Mouse (Mus musculus) limb, embryonic 13.5 days (tissue): ENCODE measurements at regions not wholly inside any gene's neighbourhood (a gene's known extent, or its start where the extent isn't known, plus 50 kb on each side); places are given as distances from the start of the nearest gene placed in this dataset.

Experiments used
- ATAC-seq: fragments of 200-750 bp; cut with Nextera tagmentation; 2 replicates; pipeline ENCODE4 v1.8.0; 2017; ENCODE audit warnings: low read depth, moderate number of reproducible peaks, moderate TSS enrichment; ENCODE audit not compliant: low FRiP score
- H3K27ac ChIP-seq: fragments of 300-500 bp; sonication (generic); 2 replicates; pipeline ENCODE4 v1.5.1; 2015; ENCODE audit warnings: inconsistent platforms, mild to moderate bottlenecking, moderate library complexity
- H3K27me3 ChIP-seq: fragments of 300-500 bp; sonication (generic); 2 replicates; pipeline ENCODE4 v1.6.1; 2015; ENCODE audit warnings: mild to moderate bottlenecking, inconsistent platforms
- H3K36me3 ChIP-seq: fragments of 300-500 bp; sonication (generic); 2 replicates; pipeline ENCODE4 v1.6.1; 2015; ENCODE audit warnings: inconsistent platforms, mild to moderate bottlenecking, moderate library complexity
- H3K4me1 ChIP-seq: fragments of 300-500 bp; sonication (generic); 2 replicates; pipeline ENCODE4 v1.6.1; 2015; ENCODE audit warnings: inconsistent platforms
- H3K4me2 ChIP-seq: fragments of 300-500 bp; sonication (generic); replicated peaks from 2 replicates; pipeline ENCODE4 v1.6.1; 2015; ENCODE audit warnings: inconsistent platforms, mild to moderate bottlenecking, moderate library complexity
- H3K4me3 ChIP-seq: fragments of 300-500 bp; sonication (generic); 2 replicates; pipeline ENCODE4 v1.5.1; 2015; ENCODE audit warnings: moderate library complexity, mild to moderate bottlenecking, inconsistent platforms
- H3K9ac ChIP-seq: fragments of 300-500 bp; sonication (generic); 2 replicates; pipeline ENCODE4 v1.6.1; 2015; ENCODE audit warnings: mild to moderate bottlenecking, inconsistent platforms
- H3K9me3 ChIP-seq: fragments of 300-500 bp; sonication (generic); 2 replicates; pipeline ENCODE4 v1.6.1; 2016; ENCODE audit warnings: inconsistent platforms
- WGBS: fragments of 180-500 bp; shearing (Covaris S2); methylation state at CpG from one replicate; pipeline ENCODE4 v1.1.7; 2015; 5-methylcytosine and 5-hydroxymethylcytosine counted together

GRCm38 (mm10) chr2:72541246-72541645 is 65.3 kb downstream of the Cdca7 start:
- Histone ChIP-seq H3K9me3 (no peaks in the 10 kb centered on the region), H3K27me3 (no peaks in the 10 kb centered on the region), H3K27ac (no peak overlapping the region), H3K4me2 (no peak overlapping the region), H3K4me1 (0 out of 2 replicates have a peak, but pooled peaks cover under 1% of the 10 kb centered on the region), H3K36me3 (no peaks in the 10 kb centered on the region), H3K9ac (no peak overlapping the region), H3K4me3 (no peak overlapping the region)
- 78% methylated on average over 5 of the region's 5 CpGs for WGBS
- no peak for ATAC-seq

GRCm38 (mm10) chr2:72545453-72545852 is 69.5 kb downstream of the Cdca7 start:
- Histone ChIP-seq H3K4me2 (no peak overlapping the region), H3K4me3 (no peak overlapping the region), H3K9ac (no peak overlapping the region), H3K27me3 (no peaks in the 10 kb centered on the region), H3K36me3 (no peaks in the 10 kb centered on the region), H3K27ac (no peak overlapping the region), H3K9me3 (no peaks in the 10 kb centered on the region), H3K4me1 (peaks cover 3% of the 10 kb centered on the region)
- 93% methylated on average over 1 of the region's 1 CpGs for WGBS
- ATAC-seq = no peak

GRCm38 (mm10) chr2:72546476-72546875 is 70.5 kb downstream of the Cdca7 start:
- Histone ChIP-seq H3K27ac (no peak overlapping the region), H3K4me1 (peaks cover 8% of the 10 kb centered on the region), H3K9me3 (no peaks in the 10 kb centered on the region), H3K9ac (no peak overlapping the region), H3K4me3 (no peak overlapping the region), H3K27me3 (no peaks in the 10 kb centered on the region), H3K36me3 (no peaks in the 10 kb centered on the region), H3K4me2 (no peak overlapping the region)
- ATAC-seq = no peak
- 67% methylated on average over 5 of the region's 5 CpGs for WGBS

- no peak for ATAC-seq
- Histone ChIP-seq H3K27me3 (no peaks in the 10 kb centered on the region), H3K36me3 (no peaks in the 10 kb centered on the region), H3K27ac (no peak overlapping the region), H3K4me3 (no peak overlapping the region), H3K9ac (no peak overlapping the region), H3K4me1 (peaks cover 13% of the 10 kb centered on the region), H3K4me2 (no peak overlapping the region), H3K9me3 (no peaks in the 10 kb centered on the region)
- WGBS = 66% methylated on average over 4 of the region's 4 CpGs
Observed at GRCm38 (mm10) chr2:72546963-72547362, 71.0 kb downstream of the Cdca7 start.

- no peak overlapping the region for H3K9ac ChIP-seq
- peaks cover 18% of the 10 kb centered on the region for H3K4me1 ChIP-seq
- H3K27me3 ChIP-seq = no peaks in the 10 kb centered on the region
- H3K36me3 ChIP-seq = no peaks in the 10 kb centered on the region
- H3K4me2 ChIP-seq = no peak overlapping the region
- no peak for ATAC-seq
- no peak overlapping the region for H3K4me3 ChIP-seq
- 69% methylated on average over 4 of the region's 4 CpGs for WGBS
- no peaks in the 10 kb centered on the region for H3K9me3 ChIP-seq
- no peak overlapping the region for H3K27ac ChIP-seq
Observed at GRCm38 (mm10) chr2:72551268-72551667, 75.3 kb downstream of the Cdca7 start.

- Histone ChIP-seq H3K4me1 (peaks cover 46% of the 10 kb centered on the region), H3K9me3 (no peaks in the 10 kb centered on the region), H3K9ac (no peak overlapping the region), H3K27me3 (no peaks in the 10 kb centered on the region), H3K36me3 (no peaks in the 10 kb centered on the region), H3K4me3 (no peak overlapping the region), H3K27ac (no peak overlapping the region), H3K4me2 (no peak overlapping the region)
- ATAC-seq = no peak
- 83% methylated on average over 5 of the region's 5 CpGs for WGBS
Observed at GRCm38 (mm10) chr2:72554603-72555002, 78.6 kb downstream of the Cdca7 start.

- ATAC-seq = no peak
- Histone ChIP-seq H3K9ac (no peak overlapping the region), H3K36me3 (no peaks in the 10 kb centered on the region), H3K4me2 (no peak overlapping the region), H3K27ac (no peak overlapping the region), H3K27me3 (no peaks in the 10 kb centered on the region), H3K4me3 (no peak overlapping the region), H3K9me3 (no peaks in the 10 kb centered on the region), H3K4me1 (peaks cover 48% of the 10 kb centered on the region)
- 93% methylated on average over 4 of the region's 4 CpGs for WGBS
Observed at GRCm38 (mm10) chr2:72555116-72555515, 79.2 kb downstream of the Cdca7 start.

- H3K27me3 ChIP-seq = no peaks in the 10 kb centered on the region
- H3K9ac ChIP-seq = no peak overlapping the region
- peaks cover 48% of the 10 kb centered on the region for H3K4me1 ChIP-seq
- H3K9me3 ChIP-seq = no peaks in the 10 kb centered on the region
- H3K4me3 ChIP-seq = no peak overlapping the region
- WGBS = 65% methylated on average over 6 of the region's 6 CpGs
- H3K4me2 ChIP-seq = no peak overlapping the region
- no peaks in the 10 kb centered on the region for H3K36me3 ChIP-seq
- no peak overlapping the region for H3K27ac ChIP-seq
- no peak for ATAC-seq
Observed at GRCm38 (mm10) chr2:72555556-72555955, 79.6 kb downstream of the Cdca7 start.

GRCm38 (mm10) chr2:72556064-72556821 is 80.3 kb downstream of the Cdca7 start:
- Histone ChIP-seq H3K27ac (no peak overlapping the region), H3K4me1 (peaks cover 45% of the 10 kb centered on the region)
- WGBS = 61% methylated on average over 8 of the region's 8 CpGs

GRCm38 (mm10) chr2:72557161-72557560 is 81.2 kb downstream of the Cdca7 start:
- H3K4me3 ChIP-seq = no peak overlapping the region
- peak overlapping the region; percentile 48; the same call in 1 of the 2 replicates for H3K9ac ChIP-seq
- no peaks in the 10 kb centered on the region for H3K9me3 ChIP-seq
- H3K4me1 ChIP-seq = peaks cover 36% of the 10 kb centered on the region
- WGBS = 9% methylated on average over 3 of the region's 3 CpGs
- no peaks in the 10 kb centered on the region for H3K36me3 ChIP-seq
- H3K27me3 ChIP-seq = no peaks in the 10 kb centered on the region
- peak overlapping the region; percentile 48 for H3K4me2 ChIP-seq
- H3K27ac ChIP-seq = peak overlapping the region; percentile 90
- peak; percentile 24; the same call in 1 of the 2 replicates for ATAC-seq

More at GRCm38 (mm10) chr2:72556064-72556821, 80.3 kb downstream of the Cdca7 start:
- no peaks in the 10 kb centered on the region for H3K27me3 ChIP-seq
- no peak for ATAC-seq
- H3K36me3 ChIP-seq = no peaks in the 10 kb centered on the region
- H3K4me3 ChIP-seq = no peak overlapping the region
- no peak overlapping the region for H3K4me2 ChIP-seq
- no peak overlapping the region for H3K9ac ChIP-seq
- H3K9me3 ChIP-seq = no peaks in the 10 kb centered on the region

GRCm38 (mm10) chr2:72557565-72558260 is 81.8 kb downstream of the Cdca7 start:
- H3K36me3 ChIP-seq = no peaks in the 10 kb centered on the region
- H3K27me3 ChIP-seq = no peaks in the 10 kb centered on the region
- 12% methylated on average over 9 of the region's 9 CpGs for WGBS
- no peaks in the 10 kb centered on the region for H3K9me3 ChIP-seq
- H3K27ac ChIP-seq = peak overlapping the region; percentile 90
- peak; percentile 93 for ATAC-seq
- H3K4me1 ChIP-seq = peaks cover 35% of the 10 kb centered on the region
- peak overlapping the region; percentile 48 for H3K4me2 ChIP-seq
- no peak overlapping the region for H3K4me3 ChIP-seq
- H3K9ac ChIP-seq = peak overlapping the region; percentile 48; the same call in 1 of the 2 replicates

GRCm38 (mm10) chr2:72561383-72561782 is 85.4 kb downstream of the Cdca7 start:
- H3K27ac ChIP-seq = no peak overlapping the region
- WGBS = 75% methylated on average over 5 of the region's 5 CpGs
- no peak overlapping the region for H3K4me2 ChIP-seq
- H3K27me3 ChIP-seq = no peaks in the 10 kb centered on the region
- no peaks in the 10 kb centered on the region for H3K36me3 ChIP-seq
- H3K9me3 ChIP-seq = no peaks in the 10 kb centered on the region
- H3K4me3 ChIP-seq = no peak overlapping the region
- ATAC-seq = no peak
- peaks cover 31% of the 10 kb centered on the region for H3K4me1 ChIP-seq
- H3K9ac ChIP-seq = no peak overlapping the region
